Mouse (Mus musculus) intestine, embryonic 14.5 days (tissue): ENCODE data around the gene Hsd17b7. TPM values are rescaled to one million over a fixed set of nuclear protein-coding genes. Genes with fewer than 3 reads are reported as not detected.
"Not testable (repeated sequence)": the region's sequence is repeated elsewhere in the genome, so short reads cannot be mapped to it uniquely, and the experiment has no call there.

Experiments
- ATAC-seq: fragments of 200-750 bp; cut with Nextera tagmentation; replicated peaks from 2 replicates; pipeline ENCODE4 v1.8.0; 2017; ENCODE audit warnings: low read depth, moderate number of reproducible peaks, moderate TSS enrichment, moderate library complexity; ENCODE audit not compliant: low FRiP score, low TSS enrichment
- DNase-seq: peaks from one replicate; pipeline ENCODE4 v3.0.0-alpha.2; 2018; ENCODE audit warnings: low spot score
- H3K27ac ChIP-seq: fragments of 300-500 bp; sonication (generic); 2 replicates; pipeline ENCODE4 v1.5.1; 2014; ENCODE audit warnings: low read depth, mild to moderate bottlenecking, control low read depth
- H3K27me3 ChIP-seq: fragments of 300-500 bp; sonication (generic); replicated peaks from 2 replicates; pipeline ENCODE4 v1.6.1; 2014; ENCODE audit warnings: low read length, control low read depth; ENCODE audit not compliant: control insufficient read depth, insufficient read depth
- H3K36me3 ChIP-seq: fragments of 300-500 bp; sonication (generic); 2 replicates; pipeline ENCODE4 v1.6.1; 2014; ENCODE audit warnings: low read length, control low read depth; ENCODE audit not compliant: control insufficient read depth, insufficient read depth
- H3K4me1 ChIP-seq: fragments of 300-500 bp; sonication (generic); replicated peaks from 2 replicates; pipeline ENCODE4 v1.6.1; 2014; ENCODE audit warnings: low read length, control low read depth, mixed read lengths; ENCODE audit not compliant: control insufficient read depth, insufficient read depth
- H3K4me2 ChIP-seq: fragments of 300-500 bp; sonication (generic); 2 replicates; pipeline ENCODE4 v1.6.1; 2014; ENCODE audit warnings: low read length
- H3K4me3 ChIP-seq: fragments of 300-500 bp; sonication (generic); 2 replicates; pipeline ENCODE4 v1.5.1; 2014; ENCODE audit warnings: low read depth, low read length, control low read depth, mixed read lengths
- H3K9ac ChIP-seq: fragments of 300-500 bp; sonication (generic); 2 replicates; pipeline ENCODE4 v1.6.1; 2014; ENCODE audit warnings: mild to moderate bottlenecking, low read length
- H3K9me3 ChIP-seq: fragments of 300-500 bp; sonication (generic); 2 replicates; pipeline ENCODE4 v1.6.1; 2016; ENCODE audit warnings: low read length, control low read depth; ENCODE audit not compliant: control insufficient read depth
- WGBS: fragments of 180-500 bp; shearing (Covaris S2); extraction: QIAGEN DNeasy Blood & Tissue Kit; methylation state at CpG from one replicate; pipeline ENCODE4 v1.1.7; 2014; 5-methylcytosine and 5-hydroxymethylcytosine counted together
- polyA plus RNA-seq: library from polyadenylated mRNA; unstranded; fragments of >200 nt; fragmentation: Nextera tagmentation; extraction: Ambion mirVana; gene quantifications from 2 replicates; pipeline ENCODE4 v1.2.1, GENCODE M21; 2014

Hsd17b7 gene
- polyA plus RNA-seq, result 20.0 and 21.6 TPM in 2 replicates

- peaks cover 13% of the 10 kb centered on the region for H3K4me1 ChIP-seq
- H3K36me3 ChIP-seq, result peaks cover 31% of the 10 kb centered on the region
- peak within 1 kb of the TSS; percentile 69 for H3K4me3 ChIP-seq
- peak within 1 kb of the TSS; percentile 90 for H3K4me2 ChIP-seq
- DNase-seq (peak; percentile 95), ATAC-seq (peak; percentile 100)
- H3K9me3 ChIP-seq, result no peaks in the 10 kb centered on the region
- H3K27me3 ChIP-seq, result no peaks in the 10 kb centered on the region
- peak within 1 kb of the TSS; percentile 84 for H3K27ac ChIP-seq
- peak within 1 kb of the TSS; percentile 52 for H3K9ac ChIP-seq
- WGBS, result under 1% methylated on average over 48 of the region's 48 CpGs
Measured at GRCm38 (mm10) chr1:169968792-169969515, at the start of gene Hsd17b7. Gene Hsd17b7 (minus strand): TSS chr1:169969241.

- Histone ChIP-seq H3K27ac (no peak overlapping the region), H3K9ac (no peak overlapping the region), H3K36me3 (no peaks in the 10 kb centered on the region), H3K4me3 (no peak overlapping the region), H3K27me3 (no peaks in the 10 kb centered on the region), H3K4me2 (no peak overlapping the region), H3K9me3 (peaks cover 31% of the 10 kb centered on the region), H3K4me1 (no peaks in the 10 kb centered on the region)
- DNase-seq (no peak), ATAC-seq (no peak)
- WGBS, result 90% methylated on average over 3 of the region's 3 CpGs
Measured at GRCm38 (mm10) chr1:170014784-170015183, 45.7 kb upstream of the Hsd17b7 start.

- Histone ChIP-seq H3K4me1 (no peaks in the 10 kb centered on the region), H3K27ac (no peak overlapping the region), H3K4me2 (no peak overlapping the region), H3K9me3 (peaks cover 5% of the 10 kb centered on the region; the same call in 1 of the 2 replicates), H3K36me3 (no peaks in the 10 kb centered on the region), H3K4me3 (no peak overlapping the region), H3K27me3 (no peaks in the 10 kb centered on the region), H3K9ac (no peak overlapping the region)
- no peak for DNase-seq
- ATAC-seq, result no peak
- 93% methylated on average over 15 of the region's 15 CpGs for WGBS
Measured at GRCm38 (mm10) chr1:170010716-170011505, 41.9 kb upstream of the Hsd17b7 start.

GRCm38 (mm10) chr1:170009296-170009695 lies 40.3 kb upstream of the Hsd17b7 start:
- no peak overlapping the region for H3K4me3 ChIP-seq
- H3K4me2 ChIP-seq, result no peak overlapping the region
- no peak overlapping the region for H3K27ac ChIP-seq
- peaks cover 8% of the 10 kb centered on the region for H3K36me3 ChIP-seq
- H3K27me3 ChIP-seq, result no peaks in the 10 kb centered on the region
- no peak for ATAC-seq
- WGBS, result 91% methylated on average over 1 of the region's 1 CpGs
- DNase-seq, result no peak
- no peaks in the 10 kb centered on the region for H3K4me1 ChIP-seq
- H3K9ac ChIP-seq, result no peak overlapping the region
- H3K9me3 ChIP-seq, result no peaks in the 10 kb centered on the region

- H3K36me3 ChIP-seq, result peaks cover 12% of the 10 kb centered on the region
- H3K4me1 ChIP-seq, result no peaks in the 10 kb centered on the region
- H3K9me3 ChIP-seq, result no peaks in the 10 kb centered on the region
- H3K4me2 ChIP-seq, result no peak overlapping the region
- H3K27ac ChIP-seq, result no peak overlapping the region
- 49% methylated on average over 13 of the region's 13 CpGs for WGBS
- no peaks in the 10 kb centered on the region for H3K27me3 ChIP-seq
- DNase-seq (no peak), ATAC-seq (no peak)
- no peak overlapping the region for H3K4me3 ChIP-seq
- H3K9ac ChIP-seq, result no peak overlapping the region
Measured at GRCm38 (mm10) chr1:170008432-170009220, 39.6 kb upstream of the Hsd17b7 start.

- ATAC-seq (no peak), DNase-seq (no peak)
- no peaks in the 10 kb centered on the region for H3K4me1 ChIP-seq
- no peak overlapping the region for H3K4me2 ChIP-seq
- H3K4me3 ChIP-seq, result no peak overlapping the region
- H3K36me3 ChIP-seq, result peaks cover 12% of the 10 kb centered on the region
- H3K27ac ChIP-seq, result no peak overlapping the region
- WGBS, result 51% methylated on average over 5 of the region's 5 CpGs
- no peaks in the 10 kb centered on the region for H3K27me3 ChIP-seq
- H3K9ac ChIP-seq, result no peak overlapping the region
- no peaks in the 10 kb centered on the region for H3K9me3 ChIP-seq
Measured at GRCm38 (mm10) chr1:170006516-170006915, 37.5 kb upstream of the Hsd17b7 start.

- Histone ChIP-seq H3K36me3 (peaks cover 12% of the 10 kb centered on the region), H3K27ac (no peak overlapping the region), H3K9ac (no peak overlapping the region), H3K4me1 (no peaks in the 10 kb centered on the region), H3K27me3 (no peaks in the 10 kb centered on the region), H3K4me2 (no peak overlapping the region), H3K9me3 (no peaks in the 10 kb centered on the region), H3K4me3 (no peak overlapping the region)
- ATAC-seq (no peak), DNase-seq (no peak)
- WGBS, result 92% methylated on average over 3 of the region's 3 CpGs
Measured at GRCm38 (mm10) chr1:170005297-170005696, 36.3 kb upstream of the Hsd17b7 start.

GRCm38 (mm10) chr1:169993901-169994300 lies 24.9 kb upstream of the Hsd17b7 start:
- H3K4me3 ChIP-seq, DNase-seq, H3K4me2 ChIP-seq, H3K27ac ChIP-seq, ATAC-seq, H3K4me1 ChIP-seq, H3K9me3 ChIP-seq, H3K9ac ChIP-seq, H3K27me3 ChIP-seq: not testable (repeated sequence)
- H3K36me3 ChIP-seq, result peaks cover 29% of the 10 kb centered on the region; the same call in 1 of the 2 replicates
- 87% methylated on average over 6 of the region's 6 CpGs for WGBS
